Mouse (Mus musculus): ENCODE results near the gene Antxr1. TPM values are rescaled to one million over a fixed set of nuclear protein-coding genes. Genes with fewer than 3 reads are reported as not detected.
A peak's percentile ranks its signal among the peaks of the same experiment; 100 is the strongest.

Gene Antxr1
- polyA plus RNA-seq, 1 experiment from 2014 or later, result 3.5 TPM

- no peak overlapping the region for H3K4me2 ChIP-seq
- WGBS, result 87% methylated on average over 2 of the region's 2 CpGs
- no peak overlapping the region for H3K27ac ChIP-seq
- no peak overlapping the region for H3K9ac ChIP-seq
- peaks cover 22% of the 10 kb centered on the region for H3K4me1 ChIP-seq (replicated peaks)
- no peaks in the 10 kb centered on the region for H3K27me3 ChIP-seq
- H3K4me3 ChIP-seq, result no peak overlapping the region
- no peaks in the 10 kb centered on the region for H3K9me3 ChIP-seq
- ATAC-seq (ENCODE audit: low FRiP score), result no peak
- no peaks in the 10 kb centered on the region for H3K36me3 ChIP-seq
Observed at GRCm38 (mm10) chr6:87203065-87203464, 132.6 kb downstream of the Antxr1 start.

DNA sequence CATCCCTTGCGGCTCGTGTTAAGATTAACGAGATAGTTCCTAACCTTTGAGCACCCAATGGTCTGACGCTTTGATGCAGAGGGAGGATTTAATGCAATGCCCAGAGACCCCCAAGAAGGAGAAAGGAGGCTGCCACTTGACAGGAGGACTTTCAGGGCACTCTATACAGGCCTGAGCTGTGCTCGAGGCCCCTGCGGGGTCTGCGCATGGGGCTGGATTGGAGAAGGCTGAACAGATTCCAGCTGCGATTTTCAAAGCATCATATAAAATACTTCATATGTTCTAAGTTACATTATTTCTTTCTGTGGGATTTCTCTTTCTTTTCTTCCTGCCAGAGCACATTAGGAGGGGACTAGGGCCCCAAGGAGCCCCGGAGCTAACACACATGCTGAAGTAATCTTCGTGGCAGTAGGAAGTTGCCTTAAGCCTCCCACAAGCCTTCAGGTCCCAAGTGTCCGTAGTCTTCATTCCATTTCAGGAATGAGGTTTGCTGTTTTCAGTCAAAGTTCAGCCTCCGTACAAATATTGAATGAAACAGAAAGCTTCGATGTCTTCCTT, 133.5 kb downstream of the Antxr1 start:
- no peak overlapping the region for H3K4me2 ChIP-seq
- no peak for ATAC-seq (ENCODE audit: low FRiP score)
- H3K27me3 ChIP-seq, result no peaks in the 10 kb centered on the region
- no peaks in the 10 kb centered on the region for H3K9me3 ChIP-seq
- H3K36me3 ChIP-seq, result no peaks in the 10 kb centered on the region
- WGBS, result 90% methylated on average over 13 of the region's 13 CpGs
- H3K9ac ChIP-seq, result no peak overlapping the region
- no peak overlapping the region for H3K4me3 ChIP-seq
- H3K4me1 ChIP-seq (replicated peaks), result peaks cover 22% of the 10 kb centered on the region
- H3K27ac ChIP-seq, result no peak overlapping the region

DNA sequence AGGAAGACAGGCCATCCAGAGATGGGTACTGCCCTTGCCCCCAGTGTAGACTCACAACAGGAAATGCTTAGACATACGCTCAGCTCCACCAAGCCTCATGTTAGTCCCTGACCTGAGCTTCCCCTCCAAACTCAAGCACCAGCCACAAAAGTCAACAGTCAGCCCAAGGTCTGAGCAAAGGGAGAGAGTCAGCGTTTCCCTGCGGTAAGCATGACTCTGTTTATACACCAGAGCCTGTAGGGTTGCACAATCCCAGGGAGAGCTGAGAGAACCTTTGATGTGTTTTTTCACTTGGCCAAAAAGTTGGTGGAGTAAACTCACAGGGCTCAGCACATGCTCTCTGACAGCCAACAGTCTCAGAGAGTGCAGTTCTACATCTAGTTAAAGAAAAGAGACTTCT, 145.9 kb downstream of the Antxr1 start:
- Histone ChIP-seq H3K9me3 (no peaks in the 10 kb centered on the region), H3K4me3 (no peak overlapping the region), H3K4me1 (replicated peaks) (no peaks in the 10 kb centered on the region), H3K9ac (no peak overlapping the region), H3K4me2 (no peak overlapping the region), H3K27me3 (no peaks in the 10 kb centered on the region), H3K27ac (no peak overlapping the region), H3K36me3 (no peaks in the 10 kb centered on the region)
- no peak for ATAC-seq (ENCODE audit: low FRiP score)
- WGBS, result 85% methylated on average over 3 of the region's 3 CpGs

DNA sequence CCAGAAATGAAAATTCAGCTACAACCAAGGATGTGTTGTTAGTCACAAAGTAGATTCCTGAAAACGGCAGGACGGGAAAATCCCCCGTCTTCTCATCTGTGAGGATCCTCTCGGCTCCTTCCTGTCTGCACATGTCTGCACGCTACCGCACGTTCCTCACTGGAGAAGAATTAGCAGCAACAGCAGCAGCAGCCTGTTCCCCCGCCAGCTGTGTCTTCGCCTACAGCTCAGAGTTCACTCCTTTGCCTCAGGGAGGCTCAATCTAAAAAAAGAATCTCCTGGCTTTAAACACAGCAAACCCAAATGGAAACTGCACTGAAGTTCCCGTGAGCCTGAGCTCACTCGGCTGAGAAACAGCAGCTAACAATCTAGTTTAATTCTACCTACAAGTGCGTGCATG, 148.6 kb downstream of the Antxr1 start:
- 77% methylated on average over 12 of the region's 12 CpGs for WGBS
- no peak overlapping the region for H3K27ac ChIP-seq
- no peak for ATAC-seq (ENCODE audit: low FRiP score)

GRCm38 (mm10) chr6:87184418-87184817, 151.2 kb downstream of the Antxr1 start:
- Histone ChIP-seq H3K9ac (no peak overlapping the region), H3K27ac (no peak overlapping the region), H3K36me3 (no peaks in the 10 kb centered on the region), H3K4me2 (no peak overlapping the region), H3K9me3 (no peaks in the 10 kb centered on the region), H3K4me3 (no peak overlapping the region), H3K4me1 (replicated peaks) (no peaks in the 10 kb centered on the region), H3K27me3 (no peaks in the 10 kb centered on the region)
- 78% methylated on average over 3 of the region's 3 CpGs for WGBS
- no peak for ATAC-seq (ENCODE audit: low FRiP score)

More for the DNA sequence above, 148.6 kb downstream of the Antxr1 start:
- Histone ChIP-seq H3K27me3 (no peaks in the 10 kb centered on the region), H3K9me3 (no peaks in the 10 kb centered on the region), H3K4me2 (no peak overlapping the region), H3K9ac (no peak overlapping the region), H3K36me3 (no peaks in the 10 kb centered on the region), H3K4me3 (no peak overlapping the region), H3K4me1 (replicated peaks) (no peaks in the 10 kb centered on the region)

- H3K9ac ChIP-seq, result no peak overlapping the region
- no peaks in the 10 kb centered on the region for H3K36me3 ChIP-seq
- H3K4me1 ChIP-seq (replicated peaks), result no peaks in the 10 kb centered on the region
- no peaks in the 10 kb centered on the region for H3K9me3 ChIP-seq
- no peak overlapping the region for H3K27ac ChIP-seq
- WGBS, result 88% methylated on average over 11 of the region's 11 CpGs
- no peaks in the 10 kb centered on the region for H3K27me3 ChIP-seq
- H3K4me3 ChIP-seq, result no peak overlapping the region
- no peak overlapping the region for H3K4me2 ChIP-seq
- no peak for ATAC-seq (ENCODE audit: low FRiP score)
Observed at GRCm38 (mm10) chr6:87183981-87184380, 151.6 kb downstream of the Antxr1 start.

GRCm38 (mm10) chr6:87183159-87183558, 152.5 kb downstream of the Antxr1 start:
- Histone ChIP-seq H3K9ac (no peak overlapping the region), H3K4me3 (no peak overlapping the region), H3K27ac (no peak overlapping the region), H3K27me3 (no peaks in the 10 kb centered on the region), H3K9me3 (no peaks in the 10 kb centered on the region), H3K36me3 (no peaks in the 10 kb centered on the region), H3K4me1 (replicated peaks) (no peaks in the 10 kb centered on the region), H3K4me2 (no peak overlapping the region)
- WGBS, result 79% methylated on average over 8 of the region's 8 CpGs
- no peak for ATAC-seq (ENCODE audit: low FRiP score)

GRCm38 (mm10) chr6:87182736-87183135, 152.9 kb downstream of the Antxr1 start:
- Histone ChIP-seq H3K9ac (no peak overlapping the region), H3K9me3 (no peaks in the 10 kb centered on the region), H3K27me3 (no peaks in the 10 kb centered on the region), H3K4me1 (replicated peaks) (no peaks in the 10 kb centered on the region), H3K4me2 (no peak overlapping the region), H3K36me3 (no peaks in the 10 kb centered on the region), H3K27ac (no peak overlapping the region), H3K4me3 (no peak overlapping the region)
- WGBS, result 89% methylated on average over 6 of the region's 6 CpGs
- no peak for ATAC-seq (ENCODE audit: low FRiP score)

- ATAC-seq (ENCODE audit: low FRiP score), result no peak
- Histone ChIP-seq H3K4me2 (no peak overlapping the region), H3K9me3 (no peaks in the 10 kb centered on the region), H3K27me3 (no peaks in the 10 kb centered on the region), H3K27ac (no peak overlapping the region), H3K4me3 (no peak overlapping the region), H3K4me1 (replicated peaks) (peaks cover 6% of the 10 kb centered on the region), H3K36me3 (0 out of 2 replicates have a peak, but pooled peaks cover 4% of the 10 kb centered on the region), H3K9ac (no peak overlapping the region)
- 73% methylated on average over 3 of the region's 3 CpGs for WGBS
Observed at GRCm38 (mm10) chr6:87171461-87171860, 164.2 kb downstream of the Antxr1 start.

DNA sequence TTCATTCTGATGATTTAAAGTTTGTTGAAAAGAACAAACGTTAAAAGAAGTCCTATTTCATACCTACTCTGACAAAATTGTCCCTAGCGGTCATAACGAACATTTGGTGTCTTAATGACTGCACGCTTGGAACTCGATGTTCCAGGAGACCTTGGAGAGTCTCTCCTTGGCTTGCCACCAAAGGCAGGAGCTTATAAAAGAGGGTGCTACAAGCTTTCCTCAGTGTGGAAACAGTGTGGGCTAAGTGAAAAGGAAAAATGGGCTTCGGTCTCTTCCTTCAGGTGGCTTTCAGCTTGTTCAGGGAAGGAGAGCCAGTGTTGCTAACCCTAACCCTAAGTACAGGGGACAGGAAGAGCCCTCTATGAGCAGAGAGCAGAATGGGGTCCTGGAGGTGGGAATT, 164.7 kb downstream of the Antxr1 start:
- H3K9ac ChIP-seq, result no peak overlapping the region
- peaks cover 12% of the 10 kb centered on the region for H3K4me1 ChIP-seq (replicated peaks)
- H3K4me2 ChIP-seq, result no peak overlapping the region
- H3K27ac ChIP-seq, result no peak overlapping the region
- no peak for ATAC-seq (ENCODE audit: low FRiP score)
- H3K27me3 ChIP-seq, result no peaks in the 10 kb centered on the region
- H3K36me3 ChIP-seq, result 0 out of 2 replicates have a peak, but pooled peaks cover 4% of the 10 kb centered on the region
- 91% methylated on average over 6 of the region's 6 CpGs for WGBS
- H3K9me3 ChIP-seq, result no peaks in the 10 kb centered on the region
- H3K4me3 ChIP-seq, result no peak overlapping the region

DNA sequence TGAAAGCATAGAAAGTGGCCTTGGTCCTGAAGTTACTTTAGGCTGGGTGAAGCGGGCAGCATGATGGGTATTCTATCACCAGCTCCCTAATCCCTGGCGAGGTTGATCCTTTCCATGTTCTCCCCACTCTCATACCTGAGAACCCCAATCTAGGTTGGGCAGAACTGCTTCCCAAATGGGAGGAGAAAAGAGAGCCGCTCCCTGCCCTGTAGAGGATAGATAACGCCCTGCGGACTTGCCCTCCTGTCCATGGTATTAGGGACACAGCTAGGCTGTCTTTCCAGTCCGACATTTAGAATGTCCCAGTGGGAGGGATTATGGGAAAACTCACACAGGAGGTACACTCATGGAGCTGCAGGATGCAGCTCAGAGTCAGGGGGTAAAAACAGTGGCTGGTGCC, 165.3 kb downstream of the Antxr1 start:
- Histone ChIP-seq H3K4me1 (replicated peaks) (peaks cover 18% of the 10 kb centered on the region), H3K27ac (no peak overlapping the region), H3K4me2 (no peak overlapping the region), H3K9me3 (no peaks in the 10 kb centered on the region), H3K36me3 (0 out of 2 replicates have a peak, but pooled peaks cover 4% of the 10 kb centered on the region), H3K9ac (no peak overlapping the region), H3K4me3 (no peak overlapping the region), H3K27me3 (no peaks in the 10 kb centered on the region)
- no peak for ATAC-seq (ENCODE audit: low FRiP score)
- 92% methylated on average over 6 of the region's 6 CpGs for WGBS

- ATAC-seq (ENCODE audit: low FRiP score), result no peak
- H3K4me2 ChIP-seq, result no peak overlapping the region
- H3K9me3 ChIP-seq, result no peaks in the 10 kb centered on the region
- H3K27ac ChIP-seq, result no peak overlapping the region
- peaks cover 22% of the 10 kb centered on the region for H3K4me1 ChIP-seq (replicated peaks)
- H3K4me3 ChIP-seq, result no peak overlapping the region
- 0 out of 2 replicates have a peak, but pooled peaks cover 4% of the 10 kb centered on the region for H3K36me3 ChIP-seq
- H3K27me3 ChIP-seq, result no peaks in the 10 kb centered on the region
- no peak overlapping the region for H3K9ac ChIP-seq
- 93% methylated on average over 9 of the region's 9 CpGs for WGBS
Observed at GRCm38 (mm10) chr6:87168021-87168420, 167.6 kb downstream of the Antxr1 start.

GRCm38 (mm10) chr6:87166673-87167305, 168.8 kb downstream of the Antxr1 start:
- Histone ChIP-seq H3K9me3 (no peaks in the 10 kb centered on the region), H3K4me1 (replicated peaks) (peaks cover 22% of the 10 kb centered on the region), H3K36me3 (no peaks in the 10 kb centered on the region), H3K27me3 (no peaks in the 10 kb centered on the region), H3K9ac (no peak overlapping the region), H3K4me3 (no peak overlapping the region), H3K4me2 (no peak overlapping the region), H3K27ac (0 out of 2 replicates have a peak overlapping the region, but pooled peaks have one; percentile 18)
- no peak for ATAC-seq (ENCODE audit: low FRiP score)
- WGBS, result 85% methylated on average over 12 of the region's 12 CpGs

Measured in hindbrain, embryonic 13.5 days (tissue).